Mouse (Mus musculus): Measurements from ENCODE around the gene Txndc11.

The Txndc11 gene

DNA sequence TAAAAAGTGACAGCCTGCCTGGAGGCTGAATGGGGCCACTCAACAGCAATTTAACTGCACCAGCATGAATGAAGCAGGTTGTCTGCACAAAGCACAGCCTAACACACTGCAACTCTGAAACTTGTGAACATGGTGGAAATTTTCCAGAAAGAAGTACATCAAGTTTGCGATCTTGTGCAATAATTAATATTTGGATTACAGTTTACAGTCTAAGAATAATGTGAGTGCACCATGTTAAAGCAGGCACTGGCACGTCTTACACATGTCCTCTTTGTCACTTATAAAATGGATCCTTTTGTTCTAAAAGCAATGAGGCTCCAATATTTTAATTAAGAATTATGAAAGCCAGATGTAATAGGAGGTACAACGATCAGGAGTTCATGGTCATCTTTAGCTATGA, 37.1 kb downstream of the Txndc11 start:
- DNase-seq = no peak

DNA sequence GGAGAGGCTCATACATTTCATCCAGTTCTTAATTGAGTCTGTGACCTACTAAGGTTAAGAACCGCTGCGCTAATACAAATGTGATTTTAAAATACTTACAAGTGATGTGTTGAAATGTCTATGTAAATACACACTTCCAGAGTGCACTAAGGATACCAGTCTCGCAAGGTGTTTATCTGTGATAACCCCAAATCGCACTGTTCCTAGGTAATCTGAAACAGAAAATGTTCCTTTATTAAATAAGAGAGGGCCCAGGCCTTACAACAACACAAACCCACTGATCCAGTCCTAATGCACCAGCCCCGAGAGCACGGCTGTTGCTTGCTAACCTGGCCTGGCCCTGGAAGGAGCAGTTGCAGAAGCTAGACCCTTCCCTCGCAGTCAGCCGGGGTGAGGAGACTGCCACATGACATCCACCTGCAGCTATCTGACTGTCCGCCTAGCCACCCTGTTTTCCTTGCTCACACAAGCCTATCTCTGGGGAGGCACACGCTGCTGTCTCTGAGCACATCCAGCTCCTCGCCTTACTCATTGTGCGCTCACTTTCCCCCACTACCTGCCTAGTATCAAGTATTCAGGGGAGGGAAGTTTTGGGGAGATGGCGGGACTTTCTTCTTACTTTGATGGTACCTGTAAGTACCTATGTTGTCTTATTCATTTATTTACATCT, 40.6 kb downstream of the Txndc11 start:
- no peak for DNase-seq

DNA sequence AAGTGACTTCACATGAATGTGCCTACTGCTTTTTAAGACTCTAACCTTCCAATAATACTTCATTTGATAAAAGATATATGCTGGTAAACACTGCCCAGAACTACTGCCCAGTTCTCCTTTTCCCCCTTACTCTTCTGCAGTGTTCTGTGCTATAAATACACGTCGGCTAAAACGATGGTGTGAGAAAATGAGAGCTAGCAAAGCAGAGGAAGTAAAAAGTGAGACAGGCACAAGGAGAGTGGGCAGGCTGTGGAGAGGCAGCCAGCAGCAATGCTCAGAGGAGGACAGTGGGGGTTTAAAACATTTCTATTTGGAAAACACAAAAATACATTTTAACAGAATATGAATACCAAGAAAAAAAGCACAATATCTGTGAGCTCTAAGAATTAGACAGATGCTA, 41.9 kb downstream of the Txndc11 start:
- no peak for DNase-seq

DNA sequence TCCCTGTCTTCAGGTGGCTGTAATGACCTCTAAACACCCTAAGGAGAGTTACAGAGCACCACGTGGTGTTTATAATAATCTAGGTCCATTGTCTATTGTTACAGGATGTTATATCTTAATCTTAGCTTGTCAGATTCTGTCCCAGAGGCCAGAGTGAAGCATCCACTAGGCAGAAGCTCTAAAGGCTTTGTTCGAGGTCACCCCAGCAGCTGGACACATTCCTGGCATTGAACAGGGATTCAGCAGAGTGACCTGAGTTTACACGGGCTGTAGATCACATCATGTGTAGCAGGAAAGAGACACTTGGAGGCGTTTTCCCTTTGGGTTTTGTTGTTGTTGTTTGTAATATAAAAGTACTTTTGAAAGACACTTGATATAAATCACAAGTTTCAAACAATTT, 42.4 kb downstream of the Txndc11 start:
- DNase-seq = no peak

DNA sequence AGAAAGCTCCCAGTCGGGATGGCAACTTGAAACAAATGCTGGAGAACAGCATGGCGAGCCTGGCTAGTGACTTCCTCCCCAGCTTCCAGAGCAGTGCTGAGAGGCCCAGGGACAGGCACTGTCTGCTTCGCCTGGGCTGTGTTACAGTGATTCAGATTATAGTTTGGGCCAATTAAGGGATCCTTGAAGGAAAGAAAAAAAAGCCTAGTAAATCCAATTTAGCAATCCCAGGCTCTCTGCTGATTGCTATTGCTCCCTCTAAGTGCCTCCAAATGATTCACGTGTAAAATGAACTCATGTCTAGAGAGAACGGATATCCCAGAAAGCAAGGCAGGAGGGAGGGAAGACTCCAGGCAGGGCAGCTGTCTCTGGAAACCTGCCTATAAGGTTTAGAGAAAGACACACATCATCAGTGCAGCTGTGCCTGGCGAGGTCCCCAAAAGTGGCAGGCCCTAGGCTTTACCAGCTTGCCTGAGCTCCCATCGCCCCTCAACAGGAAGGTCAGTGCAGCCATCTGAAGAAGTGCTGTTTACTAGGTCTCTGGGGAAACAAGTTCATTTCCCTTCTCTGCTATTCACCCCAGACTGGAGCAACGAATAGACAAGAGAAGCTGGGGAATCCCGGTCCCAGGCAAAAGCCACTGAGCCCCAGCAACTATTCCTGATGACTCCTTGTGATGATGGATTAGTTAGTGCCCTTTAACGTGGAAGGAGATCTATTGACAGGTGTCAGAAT, 43.4 kb downstream of the Txndc11 start:
- DNase-seq = no peak

DNA sequence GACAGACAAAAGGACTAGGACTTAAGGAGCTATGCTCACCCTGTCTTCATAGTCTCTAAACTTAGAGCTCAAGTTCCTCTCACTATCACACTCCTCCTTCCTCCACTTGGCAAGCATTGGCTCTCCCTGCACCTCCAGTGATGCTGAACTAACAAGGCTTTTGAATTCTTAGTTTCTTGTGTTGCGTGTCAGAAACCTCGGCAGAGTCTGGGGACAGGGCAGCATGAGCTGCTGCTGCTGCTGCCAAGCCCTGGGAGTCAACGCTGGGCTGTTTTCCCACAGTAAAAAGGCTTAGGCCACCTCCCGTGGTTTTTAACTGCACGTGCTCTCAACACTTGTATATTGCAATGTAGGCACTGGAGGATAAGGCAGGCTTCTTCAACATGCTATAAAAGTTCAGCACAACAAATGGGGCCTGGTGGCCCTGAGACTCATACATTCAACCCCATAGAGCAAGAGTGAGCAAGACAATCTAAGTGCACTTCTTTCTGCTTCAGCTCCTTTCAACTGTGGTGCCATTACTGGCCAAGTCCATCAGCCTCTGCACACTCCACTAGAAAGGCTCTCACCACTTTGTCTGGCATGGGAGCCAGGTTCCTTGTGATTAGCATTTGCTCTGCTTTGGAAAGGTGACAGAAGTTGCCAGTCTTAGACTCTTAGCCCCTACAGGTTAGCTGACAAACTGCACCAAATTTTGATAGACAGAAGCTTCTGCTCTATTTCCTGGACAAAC, 47.4 kb downstream of the Txndc11 start:
- no peak for DNase-seq

DNA sequence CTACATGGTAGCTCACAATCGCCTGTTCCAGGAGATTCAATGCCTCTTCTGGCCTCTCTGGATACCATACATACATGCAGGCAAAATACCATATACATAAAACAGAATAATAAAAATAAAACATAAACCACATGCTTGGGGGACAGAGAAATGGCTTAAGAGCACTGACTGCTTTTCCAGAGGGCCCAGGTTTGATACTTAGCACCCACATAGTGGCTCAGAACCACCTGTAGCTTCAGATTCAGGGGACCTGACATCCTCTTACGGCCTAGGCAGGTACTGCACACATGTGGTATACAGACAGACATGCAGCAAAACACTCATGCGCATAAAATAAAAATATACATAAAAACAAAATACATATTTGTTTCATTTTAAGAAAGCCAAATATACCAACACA, 48.2 kb downstream of the Txndc11 start:
- no peak for DNase-seq

DNA sequence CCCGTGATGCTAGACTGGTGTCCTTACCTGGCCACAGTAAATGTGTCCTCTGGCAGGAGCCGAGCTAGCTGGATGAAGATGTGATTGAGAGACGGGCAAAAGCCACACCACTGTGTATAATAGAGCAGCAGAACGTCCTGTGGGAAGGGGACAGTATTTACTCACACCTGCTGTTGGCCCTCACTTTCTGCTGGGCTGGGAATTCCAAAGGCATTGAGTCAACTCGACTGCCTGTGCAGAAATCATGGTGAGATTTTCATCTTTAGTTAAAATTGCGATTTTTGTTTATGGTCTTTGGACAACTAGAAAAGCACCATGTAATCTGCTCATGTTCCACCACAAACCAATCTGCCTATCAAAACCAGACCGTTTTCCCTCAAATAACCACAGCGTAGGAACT, 50.3 kb downstream of the Txndc11 start:
- no peak for DNase-seq

DNA sequence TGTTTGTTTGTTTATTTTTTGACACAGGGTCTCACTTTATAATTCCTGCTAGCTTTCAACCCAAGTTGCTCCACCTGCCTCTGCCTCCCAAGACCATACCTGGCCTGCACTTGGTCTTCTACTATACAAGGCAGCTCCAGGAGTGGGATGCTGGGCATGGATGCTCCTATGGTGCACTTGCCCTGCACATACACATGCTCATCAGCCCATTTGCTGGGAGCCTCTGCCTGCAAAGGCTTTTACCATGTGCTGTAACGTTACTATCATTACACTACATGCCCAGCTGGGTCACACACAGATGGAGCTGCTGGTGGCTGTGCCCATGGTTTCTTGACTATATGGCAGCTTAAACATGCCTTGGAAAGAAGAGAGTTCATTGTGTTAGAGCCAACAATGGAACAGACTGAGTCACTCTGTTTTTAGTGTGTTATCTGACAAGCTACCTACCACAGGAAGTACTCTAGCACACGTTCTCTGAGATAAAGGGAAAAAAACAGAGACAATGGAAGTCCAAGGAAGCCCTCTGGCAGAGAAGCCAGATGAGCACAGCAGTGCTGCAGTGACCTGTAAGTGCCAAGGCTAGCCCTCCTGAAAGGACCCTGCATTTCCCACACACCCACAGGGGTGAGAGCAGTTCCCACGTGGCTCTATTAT, 56.1 kb downstream of the Txndc11 start:
- no peak for DNase-seq

DNA sequence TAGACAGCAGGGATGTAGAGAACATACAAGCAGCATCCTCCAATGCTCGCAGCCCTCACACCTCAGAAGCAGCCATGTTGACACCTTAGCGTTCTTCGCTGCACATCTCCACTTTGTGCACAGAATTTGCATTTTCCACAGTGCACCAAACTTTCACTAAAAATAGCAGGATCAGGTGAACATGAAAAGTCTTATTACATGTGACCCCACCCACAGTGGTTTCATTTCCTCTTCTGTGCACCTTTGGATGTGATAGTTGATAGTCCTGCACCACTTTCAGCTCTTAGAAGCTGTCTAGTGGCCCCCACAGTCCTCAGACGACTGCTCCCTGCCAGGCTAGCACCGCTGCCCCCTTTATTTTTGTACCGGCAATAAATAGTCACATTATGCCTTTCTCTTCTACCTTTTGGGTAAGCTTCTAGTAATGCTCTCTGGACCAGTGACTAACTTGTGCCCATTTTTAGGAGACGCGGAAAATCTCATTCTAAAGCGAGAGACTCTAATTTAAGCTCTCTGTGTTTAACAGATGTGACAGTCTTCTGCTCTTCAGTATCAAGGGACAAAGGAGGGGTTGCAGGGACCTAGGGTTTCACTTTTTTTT, 56.7 kb downstream of the Txndc11 start:
- DNase-seq = no peak

DNA sequence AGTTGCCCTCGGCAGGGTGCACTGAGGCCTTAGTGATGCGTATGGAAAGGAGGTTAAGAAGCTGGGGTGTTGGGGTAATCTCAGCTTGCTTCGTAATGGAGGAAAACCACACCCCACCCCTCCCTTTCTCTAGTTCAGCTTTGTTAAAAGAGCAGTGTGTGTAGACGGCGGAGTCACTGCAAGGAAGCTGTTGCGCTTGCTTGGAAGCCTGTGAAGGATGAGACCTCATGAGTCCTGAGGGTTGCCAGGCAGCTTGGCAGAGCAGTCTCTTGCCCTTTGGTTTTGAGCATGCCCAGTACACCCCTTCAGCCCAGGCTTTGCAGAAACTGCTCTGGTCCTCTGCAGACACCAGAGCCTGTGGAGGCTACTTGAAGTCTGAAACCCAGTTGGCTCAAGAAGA, 61.4 kb downstream of the Txndc11 start:
- no peak for DNase-seq

DNA sequence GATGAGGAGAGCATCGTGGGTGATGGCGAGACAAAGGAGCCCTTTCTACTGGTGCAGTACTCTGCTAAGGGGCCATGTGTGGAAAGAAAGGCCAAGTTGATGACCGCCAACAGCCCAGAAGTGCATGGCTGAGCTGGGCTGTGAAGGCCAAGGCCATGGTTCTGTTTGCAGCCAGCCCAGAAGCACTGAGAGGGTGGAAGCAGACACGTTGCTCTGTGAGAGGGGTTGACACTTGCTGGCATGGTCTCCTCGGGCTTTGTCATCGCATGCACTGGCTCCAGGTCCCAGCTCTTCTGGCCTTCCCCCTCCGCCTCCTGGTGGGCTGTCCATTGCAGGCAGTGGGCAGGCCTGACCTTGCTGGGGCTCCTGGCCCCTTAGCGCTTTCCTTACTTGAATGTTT, 62.0 kb downstream of the Txndc11 start:
- DNase-seq = no peak

DNA sequence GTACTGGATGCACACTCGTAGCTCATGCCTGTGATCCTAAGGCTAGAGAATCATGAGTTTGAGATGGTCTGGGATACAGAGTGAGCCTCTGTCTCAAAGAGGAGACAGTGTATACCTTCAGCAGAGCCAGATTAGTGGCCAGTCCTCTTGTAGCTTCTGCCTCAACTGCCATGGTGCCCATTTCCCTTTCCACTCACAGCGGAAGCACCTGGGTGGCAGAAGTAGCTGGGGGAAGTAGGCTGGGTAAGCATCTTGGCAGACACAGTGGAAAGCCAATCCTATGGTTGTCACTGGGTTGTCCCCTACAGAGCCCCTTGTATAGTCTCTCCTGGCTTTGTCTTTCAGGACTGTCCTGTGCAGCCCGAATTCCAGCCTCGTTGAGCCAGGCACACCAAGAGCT, 62.6 kb downstream of the Txndc11 start:
- DNase-seq = no peak

DNA sequence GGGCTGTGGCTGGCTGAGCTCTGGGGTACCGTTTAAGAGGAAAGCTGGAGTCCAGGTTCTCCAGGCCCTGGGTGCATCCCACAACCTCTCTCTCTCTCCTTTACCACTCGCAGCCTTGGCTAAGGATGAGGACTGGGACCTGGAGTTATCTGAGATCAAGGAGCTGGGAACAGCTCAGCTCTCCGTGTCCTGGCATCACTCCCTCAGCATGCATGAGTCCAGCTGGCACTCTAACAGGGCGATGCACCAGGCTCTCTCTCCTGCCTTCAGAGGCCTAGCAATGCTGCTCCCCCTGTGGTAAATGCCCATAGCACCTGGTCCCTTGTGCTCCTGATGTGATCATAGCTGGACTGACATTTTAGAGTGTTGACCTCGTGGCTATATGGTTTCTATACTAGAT, 63.3 kb downstream of the Txndc11 start:
- no peak for DNase-seq

DNA sequence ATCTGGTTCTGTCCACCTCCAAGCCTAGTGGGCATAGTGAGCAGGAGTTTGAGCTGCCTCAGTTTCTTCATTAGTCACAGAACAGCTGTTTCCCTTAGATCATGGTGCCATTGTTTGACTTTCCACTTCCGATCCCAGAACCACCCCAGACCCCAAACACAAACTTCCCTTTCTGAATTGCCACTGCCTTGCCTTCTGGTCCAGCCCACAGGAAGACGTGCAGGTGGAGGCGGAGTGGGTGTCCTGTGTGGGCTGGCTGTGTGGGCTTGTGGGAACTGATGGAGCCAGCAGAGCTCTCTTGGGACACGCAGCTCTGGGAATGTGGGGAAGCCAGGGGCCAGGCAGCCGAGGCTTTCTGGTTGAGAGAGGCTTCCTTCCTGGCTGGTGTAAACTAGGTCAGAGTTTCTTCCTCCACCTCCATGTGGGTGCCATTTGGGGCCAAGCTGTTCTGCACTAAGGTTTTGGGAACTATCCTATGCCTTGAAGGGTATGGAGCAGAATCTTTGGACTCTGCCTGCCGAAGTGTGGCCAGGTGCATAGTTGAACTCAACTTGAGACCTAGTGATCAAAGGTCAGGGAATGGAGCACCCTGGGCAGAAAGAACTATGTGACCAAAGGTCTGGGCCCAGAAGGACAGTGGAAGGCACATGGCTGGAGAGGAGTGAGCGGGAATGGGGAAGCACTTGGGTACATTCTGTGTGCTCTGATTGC, 64.6 kb downstream of the Txndc11 start:
- no peak for DNase-seq

DNA sequence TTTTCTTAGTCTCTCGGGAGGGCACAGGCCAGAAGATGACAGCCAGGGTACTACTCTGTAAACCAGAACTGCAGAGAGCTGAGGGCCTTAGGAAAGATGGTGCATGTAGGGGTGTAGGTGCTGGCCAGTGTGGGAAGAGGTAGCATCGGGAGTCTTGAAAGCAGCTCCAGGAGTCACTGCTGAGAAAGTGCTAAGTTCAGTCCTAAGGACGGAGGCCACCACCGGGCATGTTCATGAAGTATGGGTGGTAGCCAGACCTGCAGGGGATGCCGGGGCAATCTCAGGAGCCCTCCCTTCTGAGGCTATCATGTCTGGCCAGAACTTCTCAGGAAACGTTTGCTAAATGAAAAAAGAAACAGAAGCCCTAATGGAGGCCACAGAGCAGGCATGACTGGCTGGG, 65.2 kb downstream of the Txndc11 start:
- DNase-seq = no peak

DNA sequence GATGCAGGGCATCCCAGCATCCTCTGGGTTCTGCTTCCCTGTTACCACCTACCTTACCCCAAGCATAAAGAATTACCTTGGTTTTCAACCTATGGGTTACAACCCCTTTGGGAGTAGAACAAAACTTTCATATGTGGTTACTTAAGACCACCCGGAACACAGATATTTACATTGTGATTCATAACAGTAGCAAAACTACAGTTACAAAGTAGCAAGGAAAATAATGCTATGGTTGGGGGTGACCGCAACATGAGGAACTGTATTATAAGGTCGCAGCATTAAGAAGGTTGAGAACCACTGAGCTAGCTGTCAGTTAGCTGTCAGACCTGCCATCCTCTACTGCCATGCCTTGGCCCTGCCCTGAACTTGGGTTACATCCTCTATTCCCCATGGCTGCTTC, 65.8 kb downstream of the Txndc11 start:
- DNase-seq = no peak

DNA sequence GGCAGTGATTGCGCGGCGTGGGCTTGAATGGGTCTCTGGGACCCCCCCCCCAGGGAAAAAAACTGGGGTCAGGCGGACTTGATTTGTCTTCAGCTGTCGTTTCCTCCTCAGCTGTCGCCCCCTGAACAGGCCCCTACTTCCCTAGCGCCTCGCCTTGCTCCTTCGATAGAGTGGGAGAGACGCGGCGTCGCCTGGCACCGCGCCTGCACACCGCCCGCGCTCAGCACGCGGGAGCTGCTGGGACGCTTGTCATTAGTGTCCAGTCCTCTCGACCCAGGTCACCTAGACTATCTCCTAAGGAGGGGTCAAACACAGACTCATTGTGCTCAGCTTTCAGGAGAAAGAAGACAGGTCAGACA, 67.6 kb downstream of the Txndc11 start:
- peak; percentile 63 for DNase-seq

DNA sequence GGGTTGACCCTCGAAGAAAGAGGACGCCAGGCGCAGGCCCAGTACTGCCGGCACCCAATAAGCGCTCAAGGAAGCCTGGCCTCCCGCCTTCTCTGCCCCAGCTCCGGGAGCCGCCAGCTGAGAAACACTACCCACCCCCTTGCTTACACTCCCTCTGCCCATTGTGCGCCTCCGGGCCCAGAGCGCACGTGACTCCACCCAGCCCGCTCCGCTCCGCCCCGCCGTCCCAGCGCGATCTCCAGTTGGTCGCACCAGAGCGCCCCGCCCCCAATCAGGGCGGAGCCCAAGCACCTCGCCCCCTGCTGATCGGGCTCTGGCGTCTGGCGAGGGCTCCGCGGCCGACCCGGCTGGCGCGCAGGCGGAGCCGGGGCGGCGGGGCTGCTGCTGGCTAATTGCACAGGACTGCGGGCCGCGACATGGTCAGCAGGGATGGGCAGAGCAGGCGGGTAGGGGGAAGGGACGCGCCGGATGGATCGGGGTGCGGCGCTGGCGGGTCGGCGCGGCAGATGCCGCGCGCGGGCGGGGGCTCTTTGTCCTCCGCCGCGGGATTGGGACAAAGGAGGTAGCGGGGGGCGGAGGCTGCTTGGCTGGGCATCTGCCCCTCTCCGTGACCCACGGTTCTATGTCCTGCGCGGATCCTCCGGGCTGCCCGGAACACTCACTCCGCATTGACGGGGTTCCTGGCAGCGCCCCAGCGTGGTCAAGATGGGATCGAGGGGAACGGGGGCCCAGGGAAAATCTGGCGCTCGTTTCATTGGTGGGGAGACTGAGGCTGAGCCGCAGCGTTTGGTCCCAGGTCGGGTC, 68.2 kb downstream of the Txndc11 start, which contains the start of gene Litaf:
Gene Litaf, minus strand, starts transcription at position 129 of the 804 bp plus-strand sequence.
- DNase-seq = peak; percentile 99

DNA sequence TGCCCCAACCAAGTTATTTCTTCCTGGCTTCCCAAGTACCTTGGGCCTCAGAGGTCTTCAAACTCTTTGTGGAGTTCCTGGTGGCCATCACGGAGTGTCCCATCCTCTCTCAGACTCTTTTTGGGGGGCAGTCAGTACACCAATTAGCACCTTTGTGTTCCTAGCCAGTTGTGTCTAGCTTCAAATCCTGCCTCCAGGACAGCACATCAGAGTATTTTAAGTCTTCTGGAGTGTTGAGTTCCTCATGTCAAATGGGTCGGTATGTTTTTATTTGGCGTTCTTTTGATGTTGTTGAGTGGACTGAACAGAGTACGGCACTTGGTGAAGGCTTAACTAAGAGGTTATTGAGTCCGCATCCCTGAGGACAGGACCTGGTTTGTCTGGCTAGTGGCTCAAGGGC, 69.0 kb downstream of the Txndc11 start:
- no peak for DNase-seq

DNA sequence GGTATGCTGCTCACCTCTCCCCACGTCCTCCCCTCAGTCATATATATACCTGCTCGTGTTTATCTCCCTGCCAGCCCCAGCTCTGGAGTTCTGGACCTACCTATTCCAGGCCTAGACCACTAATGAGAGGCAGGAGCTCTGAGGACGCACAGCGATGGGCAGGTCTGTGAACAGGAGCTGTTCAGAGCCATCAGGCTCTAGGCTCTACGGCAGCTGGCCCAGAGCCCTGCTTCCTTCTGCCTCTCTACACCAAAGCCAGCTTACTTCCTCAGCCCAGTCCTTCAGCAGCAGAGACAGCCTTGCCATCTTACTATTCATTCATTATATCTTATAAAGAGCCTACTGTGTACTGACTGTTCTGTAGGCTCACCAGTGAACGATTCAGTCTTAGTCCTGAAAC, 69.7 kb downstream of the Txndc11 start:
- DNase-seq = no peak

DNA sequence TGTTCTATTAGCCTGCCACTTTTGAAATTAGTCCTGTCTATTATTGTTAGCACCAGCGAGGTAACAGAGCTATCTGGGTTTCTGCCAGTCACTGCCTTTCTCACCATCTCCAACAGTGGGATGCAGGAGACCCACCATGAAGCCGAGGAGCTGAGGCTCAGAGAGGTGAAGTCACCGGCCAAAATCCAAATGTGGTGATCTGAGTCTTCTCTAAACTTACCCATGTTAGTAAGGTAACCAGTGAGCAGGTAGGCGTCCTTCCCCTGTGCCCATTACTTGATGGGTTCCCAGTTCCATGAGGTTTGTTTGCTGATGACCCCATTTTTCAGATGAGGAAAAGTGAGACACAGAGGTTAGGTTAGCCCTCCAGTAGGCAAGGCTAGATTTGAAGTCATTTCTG, 70.1 kb downstream of the Txndc11 start:
- no peak for DNase-seq
